Mouse (Mus musculus) cortical plate, adult 2 months (tissue): ENCODE data around the gene Mcu. TPM values are rescaled to one million over a fixed set of nuclear protein-coding genes. Genes with fewer than 3 reads are reported as not detected.
A peak's percentile ranks its signal among the peaks of the same experiment; 100 is the strongest.

Experiments
- H3K27ac ChIP-seq: fragments of 200-500 bp; 2 replicates; pipeline ENCODE4 v1.5.1; 2012; ENCODE audit warnings: low read length, control low read depth, inconsistent platforms; ENCODE audit not compliant: insufficient read depth
- H3K4me1 ChIP-seq: fragments of 200-500 bp; 2 replicates; pipeline ENCODE4 v1.6.1; 2011; ENCODE audit warnings: low read length; ENCODE audit not compliant: control insufficient read depth, insufficient read depth
- H3K4me3 ChIP-seq: fragments of 200-500 bp; 2 replicates; pipeline ENCODE4 v1.5.1; 2011; ENCODE audit warnings: mild to moderate bottlenecking, low read length, control low read depth; ENCODE audit not compliant: insufficient read depth
- CTCF ChIP-seq: fragments of 200-500 bp; IDR thresholded peaks from 2 replicates; pipeline ENCODE4 v1.5.1; 2011; ENCODE audit warnings: mild to moderate bottlenecking, control low read depth, low read length; ENCODE audit not compliant: insufficient read depth; ENCODE audit errors: extremely low read depth
- POLR2A ChIP-seq: fragments of 200-500 bp; IDR thresholded peaks from 2 replicates; pipeline ENCODE4 v1.6.1; 2011; ENCODE audit warnings: mild to moderate bottlenecking, low read length, control low read depth; ENCODE audit not compliant: insufficient read depth; ENCODE audit errors: extremely low read depth
- polyA plus RNA-seq: library from polyadenylated mRNA; depleted of rRNA; stranded (reverse); fragments of >200 nt; gene quantifications from 2 replicates; pipeline ENCODE4 v1.2.3, GENCODE M21; 2012

Gene Mcu
- polyA plus RNA-seq, 1 experiment, result 21.5 TPM

DNA sequence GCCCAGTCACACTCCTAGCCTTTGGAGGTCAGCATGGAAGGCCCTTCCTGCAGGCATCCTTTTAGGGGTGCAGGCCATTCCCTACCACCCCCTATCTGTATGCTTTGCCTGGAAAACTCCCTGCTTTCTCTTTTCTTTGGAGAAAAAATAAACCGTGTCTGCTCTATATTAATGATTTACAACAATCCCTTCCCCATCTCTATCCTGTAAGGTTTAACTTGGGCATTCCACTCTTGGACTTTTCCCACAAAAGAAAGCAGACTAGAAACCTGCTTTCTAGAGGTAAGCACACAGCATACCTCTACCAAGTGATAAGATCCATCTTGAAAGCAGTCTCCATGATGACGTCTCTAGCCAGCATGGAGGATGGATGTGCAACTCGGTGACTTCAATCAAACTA lies 75.9 kb downstream of the Mcu start:
- Histone ChIP-seq H3K4me3 (no peak overlapping the region), H3K4me1 (peaks cover 9% of the 10 kb centered on the region; the same call in 1 of the 2 replicates), H3K27ac (no peak overlapping the region)
- TF ChIP-seq POLR2A (no peak), CTCF (no peak)

DNA sequence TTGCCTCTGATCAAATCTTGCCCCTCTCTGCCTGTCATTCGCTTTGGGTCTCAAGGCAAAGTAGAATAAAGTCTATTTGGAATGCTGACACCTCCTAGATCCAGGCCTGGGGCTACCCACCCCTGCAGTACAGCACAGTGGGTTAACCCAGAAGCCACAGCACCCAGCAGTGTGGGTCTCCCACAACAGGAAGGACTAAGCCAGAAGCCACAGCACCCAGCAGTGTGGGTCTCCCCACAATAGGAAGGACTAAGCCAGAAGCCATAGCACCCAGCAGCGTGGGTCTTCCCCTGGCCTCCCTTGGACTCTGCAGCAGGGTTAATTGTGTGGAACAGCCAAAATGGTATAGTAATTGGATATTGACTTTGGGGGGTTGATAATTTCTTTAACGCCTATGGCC lies 76.4 kb downstream of the Mcu start:
- Histone ChIP-seq H3K27ac (no peak overlapping the region), H3K4me3 (no peak overlapping the region), H3K4me1 (peaks cover 9% of the 10 kb centered on the region; the same call in 1 of the 2 replicates)
- TF ChIP-seq POLR2A, result no peak
- no peak for TF ChIP-seq CTCF

DNA sequence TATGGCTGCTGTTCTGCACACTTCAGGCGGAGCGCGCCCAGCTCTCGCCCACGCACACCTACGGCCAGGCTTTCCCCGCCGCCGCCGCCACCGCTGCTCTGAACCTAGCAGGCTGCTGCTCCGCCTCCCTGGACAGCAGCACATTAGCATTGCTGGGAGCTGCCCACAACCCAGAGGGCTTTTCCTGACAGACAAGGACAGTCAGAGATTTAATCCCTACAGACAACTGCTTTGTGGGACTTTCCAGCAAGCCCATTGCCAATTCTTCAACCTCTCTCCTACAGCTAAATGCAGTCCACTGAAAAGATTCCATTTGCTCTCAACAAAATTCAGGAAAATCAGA lies 77.0 kb downstream of the Mcu start:
- 0 out of 2 replicates have a peak overlapping the region, but pooled peaks have one; percentile 1 for H3K27ac ChIP-seq

DNA sequence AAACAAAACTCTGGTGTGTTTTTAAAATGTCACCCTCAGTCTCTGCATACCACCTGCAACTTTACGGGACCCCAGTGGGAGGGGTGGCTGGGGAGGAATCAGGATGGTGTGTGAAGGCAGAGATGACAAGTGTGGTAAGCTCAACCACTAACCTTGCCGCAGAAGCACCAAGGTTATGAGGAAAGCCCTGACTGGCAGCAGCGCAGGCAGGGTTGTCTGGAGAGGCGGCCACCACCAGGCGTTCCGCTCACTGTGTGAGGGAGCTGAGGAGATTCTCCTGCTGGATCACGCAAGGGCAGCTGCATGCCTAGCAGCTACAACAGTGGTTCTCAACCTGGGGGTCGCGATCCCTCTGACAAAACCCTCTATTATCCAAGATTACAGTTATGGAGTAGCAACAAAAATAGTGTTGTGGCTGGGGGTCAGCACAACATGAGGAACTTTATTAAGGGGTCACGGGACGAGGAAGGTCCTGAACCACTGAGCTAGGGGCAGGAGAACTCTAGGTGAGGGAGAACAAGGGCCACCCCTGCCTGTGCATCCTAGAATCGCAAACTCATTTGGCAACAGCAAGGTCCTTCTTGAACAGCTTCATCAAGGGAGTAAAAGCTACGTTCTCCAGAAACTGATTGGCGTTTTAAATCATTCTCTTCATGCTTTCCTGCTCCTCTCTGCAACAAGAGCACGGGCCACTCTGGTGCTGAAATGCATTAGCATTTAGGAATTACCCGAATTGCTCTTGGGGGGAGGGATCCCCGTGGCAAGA lies 77.5 kb downstream of the Mcu start:
- 0 out of 2 replicates have a peak overlapping the region, but pooled peaks have one; percentile 1 for H3K27ac ChIP-seq
- no peak for TF ChIP-seq POLR2A
- no peak for TF ChIP-seq CTCF

More for the DNA sequence above, 77.0 kb downstream of the Mcu start:
- TF ChIP-seq CTCF, result no peak
- TF ChIP-seq POLR2A, result no peak
- Histone ChIP-seq H3K4me3 (peak overlapping the region; percentile 30), H3K4me1 (peaks cover 9% of the 10 kb centered on the region; the same call in 1 of the 2 replicates)

DNA sequence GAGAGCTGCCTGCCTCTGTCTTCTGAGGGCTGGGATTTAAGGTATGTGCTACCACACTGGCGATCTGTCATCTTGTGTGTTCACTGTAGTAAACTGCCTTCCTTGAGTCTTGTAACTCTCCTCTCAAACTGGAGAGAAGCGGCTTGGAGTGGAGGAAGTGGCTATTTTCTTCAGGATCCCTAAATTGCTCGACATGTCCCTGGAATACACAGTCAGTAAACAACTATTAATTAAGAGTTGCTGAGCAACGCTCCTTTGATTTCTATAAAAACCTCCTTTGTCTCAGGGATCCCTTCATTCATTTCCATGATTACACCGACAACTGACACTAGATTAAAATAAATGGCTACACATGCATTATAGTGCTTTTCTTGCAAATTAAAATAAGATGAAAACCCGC lies 78.4 kb downstream of the Mcu start:
- Histone ChIP-seq H3K4me1 (peaks cover 11% of the 10 kb centered on the region; the same call in 1 of the 2 replicates), H3K4me3 (no peak overlapping the region), H3K27ac (no peak overlapping the region)
- no peak for TF ChIP-seq POLR2A
- no peak for TF ChIP-seq CTCF

More for the DNA sequence above, 77.5 kb downstream of the Mcu start:
- Histone ChIP-seq H3K4me3 (peak overlapping the region; percentile 30), H3K4me1 (peaks cover 9% of the 10 kb centered on the region; the same call in 1 of the 2 replicates)

DNA sequence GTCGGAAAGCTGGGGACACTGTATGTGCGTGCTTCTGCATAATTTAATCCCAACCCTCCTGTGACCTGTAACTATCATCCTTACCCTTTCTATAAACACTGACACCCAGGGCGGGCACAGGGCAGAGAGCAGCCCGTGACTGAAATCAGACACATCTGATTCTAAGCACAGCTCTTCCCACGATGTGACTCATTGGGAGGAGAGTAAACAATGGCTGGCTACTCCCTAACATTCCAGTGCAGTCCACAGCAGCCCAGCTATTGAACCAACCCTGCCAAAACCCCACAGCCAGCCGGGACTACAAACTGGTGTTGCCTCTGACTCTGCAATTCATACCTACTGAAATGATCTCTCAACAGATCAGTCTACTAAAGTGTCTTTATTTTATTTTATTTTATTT lies 78.9 kb downstream of the Mcu start:
- TF ChIP-seq POLR2A (no peak), CTCF (no peak)
- H3K4me3 ChIP-seq, result no peak overlapping the region

DNA sequence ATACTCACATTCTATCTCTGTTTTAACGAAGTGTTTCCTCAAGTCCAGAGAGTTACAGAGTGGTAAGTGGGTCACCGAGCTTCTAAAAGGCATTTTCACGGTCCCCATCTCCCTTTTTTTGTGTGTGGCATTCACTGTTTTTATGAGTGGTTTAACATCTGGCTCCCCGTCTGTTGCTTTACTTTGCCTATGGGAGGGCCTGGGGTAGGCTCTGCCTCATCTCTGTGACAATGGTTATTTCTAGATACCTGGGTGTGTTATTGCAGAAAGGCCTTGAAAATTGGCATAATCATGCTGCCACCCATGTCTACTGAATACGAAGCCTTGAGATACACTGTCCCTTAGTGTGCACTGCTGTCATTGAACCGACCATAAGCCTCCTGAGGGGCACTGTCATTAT lies 84.2 kb downstream of the Mcu start:
- Histone ChIP-seq H3K4me3 (no peak overlapping the region), H3K4me1 (peaks cover 6% of the 10 kb centered on the region; the same call in 1 of the 2 replicates), H3K27ac (no peak overlapping the region)
- no peak for TF ChIP-seq CTCF
- no peak for TF ChIP-seq POLR2A

More for the DNA sequence above, 78.9 kb downstream of the Mcu start:
- Histone ChIP-seq H3K27ac (no peak overlapping the region), H3K4me1 (peaks cover 11% of the 10 kb centered on the region; the same call in 1 of the 2 replicates)

DNA sequence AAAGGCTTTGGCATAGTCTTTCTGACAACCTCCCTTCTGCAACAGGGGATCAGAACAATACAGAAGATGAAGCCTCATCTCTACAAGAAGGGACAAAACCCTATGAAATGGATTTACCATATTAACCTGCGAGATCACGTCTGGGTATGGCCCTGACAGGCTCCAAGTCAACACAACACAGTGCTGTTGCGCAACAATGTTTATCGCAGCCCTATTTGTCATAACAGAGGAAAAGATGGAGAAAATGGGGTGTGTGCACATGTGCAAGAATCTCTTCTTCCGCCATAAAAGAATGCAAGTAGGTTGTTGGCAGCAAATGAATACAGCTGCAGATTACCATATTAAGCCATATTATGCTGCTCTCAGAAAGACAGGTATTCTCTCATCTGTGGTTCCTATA lies 88.7 kb downstream of the Mcu start:
- Histone ChIP-seq H3K4me1 (peaks cover 4% of the 10 kb centered on the region; the same call in 1 of the 2 replicates), H3K4me3 (no peak overlapping the region), H3K27ac (no peak overlapping the region)
- TF ChIP-seq POLR2A (no peak), CTCF (no peak)

DNA sequence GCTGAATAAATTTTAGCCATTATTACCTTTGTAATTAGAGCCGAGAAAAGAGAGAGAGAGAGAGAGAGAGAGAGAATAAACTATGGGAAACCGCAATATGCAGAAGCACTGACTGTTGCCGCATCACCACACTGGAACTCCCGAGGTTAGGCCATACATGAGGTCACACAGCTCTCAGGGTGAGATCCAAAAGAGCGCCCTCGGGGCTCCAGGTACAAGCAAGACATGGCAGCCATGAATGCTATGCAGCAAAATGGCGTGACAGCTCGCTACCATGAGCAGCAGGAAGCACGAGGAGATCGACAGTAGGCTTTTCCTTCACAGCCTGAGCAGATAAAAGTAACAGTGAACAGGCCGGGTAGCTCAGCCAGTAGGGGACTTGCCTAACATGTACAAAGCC lies 89.2 kb downstream of the Mcu start:
- peaks cover 3% of the 10 kb centered on the region; the same call in 1 of the 2 replicates for H3K4me1 ChIP-seq
- TF ChIP-seq CTCF, result no peak
- TF ChIP-seq POLR2A, result no peak
- H3K27ac ChIP-seq, result no peak overlapping the region
- no peak overlapping the region for H3K4me3 ChIP-seq

DNA sequence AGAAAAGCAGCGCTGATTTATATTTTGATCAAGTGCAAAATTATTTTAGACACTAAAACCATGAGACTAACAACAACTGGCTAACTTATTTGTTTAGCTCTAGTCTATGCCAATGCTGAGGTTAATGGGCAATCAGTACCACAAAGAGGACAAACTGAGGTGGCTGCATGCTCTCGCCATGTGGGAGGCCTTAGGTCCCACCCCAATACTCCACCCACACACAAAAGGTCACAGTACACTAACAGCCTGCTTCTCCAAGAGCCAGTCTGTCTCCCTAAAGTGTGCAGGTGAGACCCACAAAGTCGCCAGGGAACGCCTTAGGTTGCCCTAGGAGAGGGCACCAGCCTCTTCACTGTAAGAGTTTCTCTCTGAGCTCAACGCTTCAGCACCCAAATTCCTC lies 91.8 kb downstream of the Mcu start:
- Histone ChIP-seq H3K4me1 (no peaks in the 10 kb centered on the region), H3K4me3 (no peak overlapping the region)
- TF ChIP-seq POLR2A (no peak), CTCF (no peak)

More for the DNA sequence above, 91.8 kb downstream of the Mcu start:
- H3K27ac ChIP-seq, result no peak overlapping the region
